Mouse (Mus musculus) lung, adult 2 months (tissue): ENCODE results near the gene Xlr4a. TPM values are rescaled to one million over a fixed set of nuclear protein-coding genes. Genes with fewer than 3 reads are reported as not detected.

Source experiments
- DNase-seq: peaks from one replicate; pipeline ENCODE4 v3.0.0; 2022
- H3K4me1 ChIP-seq: fragments of 200-500 bp; 2 replicates; pipeline ENCODE4 v1.6.1; 2011; ENCODE audit warnings: low read length; ENCODE audit not compliant: control insufficient read depth, insufficient read depth
- H3K4me3 ChIP-seq: fragments of 200-500 bp; replicated peaks from 2 replicates; pipeline ENCODE3; 2011; ENCODE audit warnings: low read depth, mild to moderate bottlenecking, control low read depth, low read length; ENCODE audit errors: extremely low read depth
- CTCF ChIP-seq: fragments of 200-500 bp; IDR thresholded peaks from 2 replicates; pipeline ENCODE4 v1.5.1; 2011; ENCODE audit warnings: mild to moderate bottlenecking, low read length, control low read depth; ENCODE audit not compliant: insufficient read depth
- POLR2A ChIP-seq: fragments of 200-500 bp; IDR thresholded peaks from 2 replicates; pipeline ENCODE4 v1.6.1; 2011; ENCODE audit warnings: low read depth, mild to moderate bottlenecking, control low read depth, low read length, borderline replicate concordance; ENCODE audit errors: extremely low read depth
- WGBS: fragments of 180-500 bp; shearing (Covaris S2); methylation state at CpG from one replicate; pipeline ENCODE4 v1.1.7; 2018; 5-methylcytosine and 5-hydroxymethylcytosine counted together
- polyA plus RNA-seq: library from polyadenylated mRNA; depleted of rRNA; stranded (reverse); fragments of >200 nt; gene quantifications from 2 replicates; pipeline ENCODE4 v1.2.3, GENCODE M21; 2012; rRNA removed

Gene Xlr4a
- polyA plus RNA-seq, 1 experiment = not detected

GRCm38 (mm10) chrX:73053860-73054563 lies 28.3 kb downstream of the Xlr4a start:
- WGBS = 22% methylated on average over 14 of the region's 14 CpGs
- TF ChIP-seq CTCF (peak; percentile 89), POLR2A (no peak)
- H3K4me3 ChIP-seq = no peak overlapping the region
- DNase-seq = peak; percentile 86
- no peaks in the 10 kb centered on the region for H3K4me1 ChIP-seq

GRCm38 (mm10) chrX:73039666-73040065 lies 42.6 kb downstream of the Xlr4a start:
- DNase-seq = no peak
- WGBS = 76% methylated on average over 12 of the region's 12 CpGs
- no peak overlapping the region for H3K4me3 ChIP-seq
- TF ChIP-seq CTCF = no peak
- no peak for TF ChIP-seq POLR2A
- no peaks in the 10 kb centered on the region for H3K4me1 ChIP-seq

- DNase-seq = no peak
- H3K4me1 ChIP-seq = no peaks in the 10 kb centered on the region
- whole genome bisulfite sequencing = 77% methylated on average over 8 of the region's 8 CpGs
- TF ChIP-seq CTCF (no peak), POLR2A (no peak)
- H3K4me3 ChIP-seq = no peak overlapping the region
These were observed 43.4 kb downstream of the Xlr4a start for GRCm38 (mm10) chrX:73038831-73039230.

- no peaks in the 10 kb centered on the region for H3K4me1 ChIP-seq
- H3K4me3 ChIP-seq = no peak within 1 kb of the TSS
- no peak for TF ChIP-seq POLR2A
- TF ChIP-seq CTCF = no peak
- no peak for DNase-seq
- 76% methylated on average over 1 of the region's 1 CpGs for WGBS
These were observed 45.3 kb downstream of the Xlr4a start, which contains the start of gene Pnma5 for GRCm38 (mm10) chrX:73037003-73037402. Gene Pnma5 (minus strand): TSS chrX:73037103.

Other genes with a start within 250 kb of the Xlr4a start
- 4.0 and 9.2 TPM in 2 replicates for gene Cetn2, start 164.1 kb downstream of the Xlr4a start, polyA plus RNA-seq
- 11.7 and 20.3 TPM in 2 replicates for gene Nsdhl, start 163.9 kb downstream of the Xlr4a start, polyA plus RNA-seq
- 2.9 and 5.6 TPM in 2 replicates for gene Zfp185, start 95.1 kb downstream of the Xlr4a start, polyA plus RNA-seq
- not detected in 2 replicates for gene Pnma5, start 45.4 kb downstream of the Xlr4a start, polyA plus RNA-seq
- not detected in 2 replicates for gene Pnma3, start 17.7 kb downstream of the Xlr4a start, polyA plus RNA-seq
- gene Xlr3a, start 14.6 kb upstream of the Xlr4a start, polyA plus RNA-seq = 0.82 and 0.98 TPM in 2 replicates
- 0.65 and 0.71 TPM in 2 replicates for gene Gm14685, start 34.6 kb upstream of the Xlr4a start, polyA plus RNA-seq
- gene Xlr5b, start 66.3 kb upstream of the Xlr4a start, polyA plus RNA-seq = not detected in 2 replicates
- gene DXBay18, start 67.0 kb upstream of the Xlr4a start, polyA plus RNA-seq = 0.09 TPM in 1 of 2 replicates, not detected in the other
- not detected in 2 replicates for gene Spin2d, start 94.5 kb upstream of the Xlr4a start, polyA plus RNA-seq
- 0.54 and 2.7 TPM in 2 replicates for gene Xlr3b, start 109.7 kb upstream of the Xlr4a start, polyA plus RNA-seq
- gene Xlr4b, start 131.9 kb upstream of the Xlr4a start, polyA plus RNA-seq = 0.27 and 0.80 TPM in 2 replicates
- gene F8a, start 145.8 kb upstream of the Xlr4a start, polyA plus RNA-seq = 11.7 and 15.1 TPM in 2 replicates
- 0.08 and 0.79 TPM in 2 replicates for gene Xlr4c, start 160.7 kb upstream of the Xlr4a start, polyA plus RNA-seq
- gene Xlr3c, start 182.9 kb upstream of the Xlr4a start, polyA plus RNA-seq = not detected in 2 replicates
- gene Xlr5a, start 210.5 kb upstream of the Xlr4a start, polyA plus RNA-seq = not detected in 2 replicates
- gene Xlr5c, start 210.5 kb upstream of the Xlr4a start, polyA plus RNA-seq = not detected in 2 replicates